Mouse (Mus musculus) liver, embryonic 16.5 days (tissue): ENCODE measurements around the gene Ccr4. TPM values are rescaled to one million over a fixed set of nuclear protein-coding genes. Genes with fewer than 3 reads are reported as not detected.

Experiments
- ATAC-seq: fragments of 200-750 bp; cut with Nextera tagmentation; 2 replicates; pipeline ENCODE4 v1.8.0; 2017; ENCODE audit warnings: low read depth, mild to moderate bottlenecking, moderate number of reproducible peaks, moderate library complexity
- H3K27ac ChIP-seq: fragments of 300-500 bp; sonication (generic); 2 replicates; pipeline ENCODE4 v1.5.1; 2014; ENCODE audit warnings: mild to moderate bottlenecking, low read length
- H3K27me3 ChIP-seq: fragments of 300-500 bp; sonication (generic); 2 replicates; pipeline ENCODE4 v1.6.1; 2014; ENCODE audit warnings: low read depth, low read length, mixed read lengths; ENCODE audit not compliant: control insufficient read depth, insufficient read depth
- H3K36me3 ChIP-seq: fragments of 300-500 bp; sonication (generic); 2 replicates; pipeline ENCODE4 v1.6.1; 2014; ENCODE audit warnings: mild to moderate bottlenecking; ENCODE audit not compliant: control insufficient read depth, insufficient read depth
- H3K4me1 ChIP-seq: fragments of 300-500 bp; sonication (generic); 2 replicates; pipeline ENCODE4 v1.6.1; 2014; ENCODE audit warnings: low read depth, low read length, mixed read lengths; ENCODE audit not compliant: control insufficient read depth
- H3K4me2 ChIP-seq: fragments of 300-500 bp; sonication (generic); 2 replicates; pipeline ENCODE4 v1.6.1; 2014; ENCODE audit warnings: low read depth, low read length, mixed read lengths
- H3K4me3 ChIP-seq: fragments of 300-500 bp; sonication (generic); 2 replicates; pipeline ENCODE4 v1.5.1; 2014; ENCODE audit warnings: low read depth, mild to moderate bottlenecking, low read length
- H3K9ac ChIP-seq: fragments of 300-500 bp; sonication (generic); 2 replicates; pipeline ENCODE4 v1.6.1; 2014; ENCODE audit warnings: low read depth, low read length
- H3K9me3 ChIP-seq: fragments of 300-500 bp; sonication (generic); replicated peaks from 2 replicates; pipeline ENCODE4 v1.6.1; 2016; ENCODE audit warnings: low read length; ENCODE audit not compliant: control insufficient read depth
- WGBS: fragments of 180-500 bp; shearing (Covaris S2); extraction: QIAGEN DNeasy Blood & Tissue Kit; methylation state at CpG from one replicate; pipeline ENCODE4 v1.1.7; 2014; ENCODE audit not compliant: insufficient replicate concordance; 5-methylcytosine and 5-hydroxymethylcytosine counted together
- polyA plus RNA-seq: library from polyadenylated mRNA; unstranded; fragments of >200 nt; fragmentation: Nextera tagmentation; extraction: Ambion mirVana; gene quantifications from 2 replicates; pipeline ENCODE4 v1.2.1, GENCODE M21; 2015

Ccr4 gene
- polyA plus RNA-seq, 1 experiment from 2014 or later, result not detected

DNA sequence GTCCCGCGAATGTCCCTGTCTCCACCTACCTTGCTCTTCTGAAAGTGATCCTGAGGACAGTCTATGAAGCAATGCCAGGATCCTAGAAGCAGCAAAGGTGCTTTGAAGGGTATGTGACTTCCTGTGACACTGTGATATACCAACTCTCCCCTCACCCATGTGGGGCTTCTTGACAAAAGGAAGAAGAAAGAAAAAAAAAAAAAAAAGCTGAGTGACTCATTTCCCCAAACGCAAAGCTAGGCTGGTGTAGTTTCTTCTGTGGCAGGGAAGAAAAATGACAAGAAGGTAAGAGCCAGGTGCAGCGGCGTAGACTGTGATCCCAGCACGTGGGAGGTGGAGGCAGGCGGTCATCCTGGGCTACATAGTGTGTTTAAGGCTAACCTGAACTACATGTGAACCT lies 8.2 kb downstream of the Ccr4 start:
- 59% methylated on average over 7 of the region's 7 CpGs for WGBS
- Histone ChIP-seq H3K27me3 (no peaks in the 10 kb centered on the region), H3K4me2 (no peak overlapping the region), H3K27ac (no peak overlapping the region), H3K9ac (no peak overlapping the region), H3K9me3 (no peaks in the 10 kb centered on the region), H3K36me3 (no peaks in the 10 kb centered on the region), H3K4me1 (no peaks in the 10 kb centered on the region), H3K4me3 (no peak overlapping the region)
- no peak for ATAC-seq

DNA sequence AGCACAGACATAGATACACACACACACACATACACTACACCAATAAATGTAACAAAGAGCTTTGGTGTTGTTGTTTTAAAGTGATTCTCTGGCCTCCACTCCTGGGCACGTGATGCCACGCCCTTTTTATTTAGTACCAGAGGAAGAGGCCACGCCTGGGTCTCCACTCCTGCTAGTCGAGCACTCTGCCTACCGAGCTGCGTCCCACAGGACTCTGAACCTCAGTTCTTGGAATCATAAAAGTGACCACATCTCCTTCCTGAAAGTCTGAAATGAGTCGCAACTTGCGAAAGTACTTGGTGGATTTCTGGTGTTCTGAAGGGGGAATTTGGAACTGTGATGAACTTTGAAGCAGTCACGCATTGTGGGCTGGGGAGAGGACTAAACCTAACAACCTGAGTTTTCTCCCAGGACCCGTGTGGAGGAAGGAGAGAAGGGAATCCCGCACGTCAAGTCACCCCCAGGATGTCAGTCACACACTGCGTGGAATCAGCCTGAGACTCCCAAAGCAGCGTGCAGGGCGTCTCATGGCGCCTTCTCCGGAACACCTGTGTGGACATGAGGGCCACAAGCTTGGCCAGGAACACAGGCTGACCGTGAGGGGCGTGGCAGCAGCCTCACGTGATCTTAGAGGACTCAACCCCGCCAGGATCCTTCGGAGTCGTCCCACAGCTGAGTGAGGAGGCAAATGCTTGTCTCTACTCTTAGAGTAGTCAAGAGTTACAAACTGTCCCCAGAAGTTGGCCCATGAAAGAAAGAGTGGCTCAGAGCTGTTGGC lies 17.0 kb downstream of the Ccr4 start:
- no peak for ATAC-seq
- Histone ChIP-seq H3K27ac (no peak overlapping the region), H3K36me3 (no peaks in the 10 kb centered on the region), H3K4me1 (no peaks in the 10 kb centered on the region), H3K9ac (no peak overlapping the region), H3K4me3 (no peak overlapping the region), H3K9me3 (no peaks in the 10 kb centered on the region), H3K27me3 (no peaks in the 10 kb centered on the region), H3K4me2 (no peak overlapping the region)
- WGBS, result 56% methylated on average over 23 of the region's 23 CpGs

DNA sequence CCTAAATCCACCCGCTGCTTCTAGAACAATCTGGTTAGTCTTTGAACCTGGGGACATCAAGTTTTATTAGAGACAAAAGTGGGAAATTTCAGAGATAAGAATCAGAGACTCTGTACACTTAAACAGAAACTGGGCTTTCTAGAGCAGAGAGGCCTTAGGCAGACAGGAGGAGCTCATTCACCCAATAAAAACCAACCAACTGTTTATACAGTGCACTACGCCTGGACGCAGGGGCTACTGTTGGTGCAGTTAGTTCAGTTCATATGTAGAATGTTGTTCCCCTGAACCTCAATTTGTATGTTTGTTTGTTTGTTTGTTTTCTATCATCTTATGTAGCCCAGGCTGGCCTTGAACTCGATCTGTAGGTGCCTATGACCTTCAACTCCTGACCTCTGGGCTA lies 17.9 kb downstream of the Ccr4 start:
- WGBS, result 67% methylated on average over 4 of the region's 4 CpGs
- no peak overlapping the region for H3K27ac ChIP-seq

DNA sequence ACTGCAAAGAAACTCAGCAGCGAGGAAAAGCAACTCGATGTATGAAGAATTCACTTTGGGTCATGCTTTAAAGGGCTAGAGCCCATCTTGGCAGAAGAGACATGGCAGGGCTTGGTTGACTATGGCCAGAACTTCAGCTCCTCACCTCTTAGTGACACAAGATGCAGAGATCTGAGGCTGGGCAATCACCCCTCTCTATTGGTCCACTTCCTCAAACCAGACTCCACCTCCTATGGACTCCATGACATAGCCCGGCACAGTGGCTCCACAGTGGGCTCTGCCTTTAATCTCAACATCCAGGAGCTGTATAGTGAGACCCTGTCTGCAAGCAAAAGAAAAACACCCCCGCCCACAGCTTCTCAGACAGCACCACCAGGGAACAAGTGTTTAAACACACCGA lies 19.9 kb downstream of the Ccr4 start:
- ATAC-seq, result no peak
- no peaks in the 10 kb centered on the region for H3K36me3 ChIP-seq
- 58% methylated on average over 5 of the region's 5 CpGs for WGBS

More for the DNA sequence above, 17.9 kb downstream of the Ccr4 start:
- no peak overlapping the region for H3K4me3 ChIP-seq
- H3K9ac ChIP-seq, result no peak overlapping the region
- H3K9me3 ChIP-seq, result no peaks in the 10 kb centered on the region
- H3K4me2 ChIP-seq, result no peak overlapping the region
- H3K27me3 ChIP-seq, result no peaks in the 10 kb centered on the region
- no peaks in the 10 kb centered on the region for H3K36me3 ChIP-seq
- no peak for ATAC-seq
- no peaks in the 10 kb centered on the region for H3K4me1 ChIP-seq

DNA sequence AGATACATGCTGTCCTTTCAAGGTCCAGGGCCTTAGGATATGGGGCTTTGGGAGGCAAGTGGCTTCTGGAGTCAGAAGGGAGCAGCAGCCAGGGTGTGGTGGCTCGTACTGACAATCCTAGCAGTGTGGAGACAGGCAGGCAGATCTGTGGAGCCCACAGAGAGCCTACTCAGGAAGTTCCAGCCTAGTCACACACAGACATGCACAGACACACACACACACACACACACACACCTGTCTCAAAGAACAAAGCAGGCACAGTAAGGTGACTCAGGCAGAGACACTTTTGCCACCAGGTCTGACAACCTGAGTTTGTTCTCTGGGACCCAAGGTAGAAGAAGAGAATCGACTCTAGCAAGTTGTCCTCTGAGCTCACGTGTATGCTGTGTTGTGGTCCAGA lies 23.8 kb downstream of the Ccr4 start:
- Histone ChIP-seq H3K4me2 (no peak overlapping the region), H3K4me3 (no peak overlapping the region), H3K9ac (no peak overlapping the region), H3K36me3 (no peaks in the 10 kb centered on the region), H3K27ac (no peak overlapping the region), H3K27me3 (no peaks in the 10 kb centered on the region), H3K4me1 (no peaks in the 10 kb centered on the region), H3K9me3 (no peaks in the 10 kb centered on the region)
- WGBS, result 43% methylated on average over 3 of the region's 3 CpGs
- no peak for ATAC-seq

More for the DNA sequence above, 19.9 kb downstream of the Ccr4 start:
- Histone ChIP-seq H3K9me3 (no peaks in the 10 kb centered on the region), H3K27me3 (no peaks in the 10 kb centered on the region), H3K4me1 (no peaks in the 10 kb centered on the region), H3K4me3 (no peak overlapping the region), H3K9ac (no peak overlapping the region), H3K27ac (no peak overlapping the region), H3K4me2 (no peak overlapping the region)

DNA sequence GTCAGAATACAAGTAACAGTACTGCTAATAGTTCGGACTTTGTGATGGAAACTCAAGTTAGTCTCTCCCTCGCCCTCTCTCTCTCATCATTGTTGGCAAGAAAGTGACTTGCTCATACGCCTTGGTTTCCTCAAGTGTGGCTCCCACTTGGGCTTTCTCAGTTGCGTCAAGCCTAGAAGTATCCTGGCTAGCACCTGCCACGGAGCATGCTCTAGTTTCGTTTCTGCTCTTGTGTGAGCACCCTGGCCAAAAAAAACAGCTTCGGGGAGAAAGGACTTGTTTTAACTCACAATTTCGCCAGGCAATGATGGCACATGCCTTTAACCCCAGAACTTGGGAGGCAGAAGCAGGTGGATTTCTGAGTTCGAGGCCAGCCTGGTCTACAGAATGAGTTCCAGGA lies 27.7 kb downstream of the Ccr4 start:
- Histone ChIP-seq H3K4me2 (no peak overlapping the region), H3K9ac (no peak overlapping the region), H3K36me3 (no peaks in the 10 kb centered on the region), H3K4me3 (no peak overlapping the region), H3K9me3 (no peaks in the 10 kb centered on the region), H3K27me3 (no peaks in the 10 kb centered on the region), H3K27ac (no peak overlapping the region), H3K4me1 (no peaks in the 10 kb centered on the region)
- 72% methylated on average over 9 of the region's 9 CpGs for WGBS
- no peak for ATAC-seq

DNA sequence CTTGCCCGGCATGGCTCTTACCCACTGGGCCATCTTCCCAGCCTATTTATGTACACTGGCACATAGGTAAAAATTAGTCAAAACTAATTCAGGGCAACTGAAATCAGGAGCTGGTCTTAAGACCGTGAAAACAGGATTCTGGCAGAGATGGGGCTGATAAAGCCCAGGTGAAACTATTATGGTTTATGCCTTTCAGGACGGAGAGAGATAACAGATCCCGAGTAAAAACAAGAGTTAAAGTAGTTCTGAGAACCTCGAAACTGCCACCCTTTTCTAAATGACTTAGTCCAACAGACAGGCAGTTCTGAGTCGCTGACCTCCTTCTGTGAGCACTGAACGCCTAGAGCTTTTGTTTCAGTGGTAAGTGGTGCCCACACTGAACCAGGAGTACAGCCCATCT lies 32.8 kb downstream of the Ccr4 start:
- Histone ChIP-seq H3K4me1 (peaks cover 6% of the 10 kb centered on the region), H3K27ac (no peak overlapping the region), H3K9me3 (no peaks in the 10 kb centered on the region), H3K9ac (no peak overlapping the region), H3K4me3 (no peak overlapping the region), H3K36me3 (no peaks in the 10 kb centered on the region), H3K4me2 (no peak overlapping the region), H3K27me3 (no peaks in the 10 kb centered on the region)
- no peak for ATAC-seq
- WGBS, result 61% methylated on average over 7 of the region's 7 CpGs

DNA sequence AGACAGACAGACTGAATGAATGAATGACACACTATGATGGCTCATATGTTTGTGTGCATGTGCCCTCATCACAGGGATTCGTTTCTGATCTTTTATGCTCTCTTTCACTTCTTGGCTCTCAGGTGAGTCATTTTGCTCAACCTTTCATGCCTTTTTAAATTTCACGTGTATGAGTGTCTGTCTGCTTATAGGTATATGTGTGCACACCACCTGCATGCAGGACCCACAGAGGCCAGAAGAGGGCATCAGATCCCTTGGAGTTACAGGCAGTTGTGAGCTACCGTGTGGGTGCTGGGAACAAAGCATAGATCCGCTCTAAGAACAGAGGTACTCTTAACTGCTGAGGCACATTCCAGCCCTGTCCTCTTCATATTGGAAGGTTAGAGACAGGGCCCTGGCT lies 36.0 kb downstream of the Ccr4 start:
- H3K36me3 ChIP-seq, result no peaks in the 10 kb centered on the region
- no peak overlapping the region for H3K27ac ChIP-seq
- no peaks in the 10 kb centered on the region for H3K9me3 ChIP-seq
- no peak overlapping the region for H3K4me3 ChIP-seq
- 84% methylated on average over 4 of the region's 4 CpGs for WGBS
- H3K27me3 ChIP-seq, result no peaks in the 10 kb centered on the region
- H3K9ac ChIP-seq, result no peak overlapping the region
- no peak overlapping the region for H3K4me2 ChIP-seq
- peaks cover 13% of the 10 kb centered on the region for H3K4me1 ChIP-seq
- no peak for ATAC-seq

DNA sequence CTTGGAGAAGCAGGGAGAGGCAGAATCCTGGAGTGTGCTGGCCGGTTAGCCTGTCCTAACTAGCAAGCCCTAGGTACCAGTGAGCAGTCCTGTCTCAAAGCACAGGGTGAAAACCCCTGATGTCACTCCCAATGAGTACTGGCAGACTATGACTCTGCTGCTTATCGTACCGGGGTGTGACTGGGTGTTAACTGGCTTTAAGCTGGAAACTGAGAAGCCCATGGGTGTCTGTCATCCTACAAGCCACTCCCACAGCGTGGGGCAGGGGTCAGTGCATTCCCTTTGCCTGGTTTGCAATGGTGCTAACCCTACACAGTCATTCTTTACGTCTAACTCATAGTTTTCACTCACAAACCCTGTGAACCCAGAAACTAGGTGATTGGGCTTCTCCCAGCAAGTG lies 36.5 kb downstream of the Ccr4 start:
- Histone ChIP-seq H3K27me3 (no peaks in the 10 kb centered on the region), H3K27ac (no peak overlapping the region), H3K9me3 (no peaks in the 10 kb centered on the region), H3K4me3 (no peak overlapping the region), H3K4me2 (no peak overlapping the region), H3K9ac (no peak overlapping the region), H3K36me3 (no peaks in the 10 kb centered on the region), H3K4me1 (peaks cover 13% of the 10 kb centered on the region)
- WGBS, result 66% methylated on average over 5 of the region's 5 CpGs
- peak; percentile 73 for ATAC-seq
